ENCODE assay signal across 8 mouse cellular contexts in the genomic region with DNA sequence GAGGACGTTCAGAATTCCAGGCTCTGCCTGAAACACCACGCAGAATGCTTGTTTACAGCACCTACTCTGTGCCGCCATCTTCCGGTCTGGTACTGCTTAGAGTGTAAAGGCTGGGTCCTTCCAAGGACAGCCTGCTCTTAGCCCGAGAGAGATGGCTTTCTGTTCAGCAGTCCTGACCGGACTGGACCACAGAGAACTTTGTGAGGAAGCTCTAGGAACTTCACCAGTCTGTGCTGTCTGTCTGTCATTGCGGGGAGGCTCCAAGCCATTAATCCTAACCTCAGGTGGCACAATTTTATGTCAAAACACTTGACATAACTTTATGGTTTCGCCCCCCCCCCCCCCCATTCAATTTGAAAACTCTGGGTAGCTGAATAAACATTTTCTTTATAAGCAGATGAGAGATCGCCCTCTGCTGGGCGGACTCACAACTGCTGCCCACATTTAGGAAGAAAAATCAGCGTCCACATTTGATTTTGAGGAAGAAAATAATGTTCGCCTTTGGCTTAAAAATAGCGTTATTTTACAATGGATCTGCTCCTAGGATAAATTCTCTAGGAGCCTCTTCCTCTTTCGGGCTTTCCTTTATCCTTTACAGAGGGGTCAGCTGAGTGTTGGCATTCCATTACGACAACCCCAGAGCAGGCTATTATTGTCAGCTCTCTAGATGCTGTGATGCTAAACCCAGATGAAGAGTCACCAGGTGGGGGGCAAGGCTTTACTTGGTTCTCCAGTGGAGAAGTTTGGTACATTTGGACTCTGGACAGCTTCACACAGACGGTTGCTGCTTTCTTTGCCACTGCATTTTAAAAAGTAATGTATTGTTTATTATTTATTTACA.
A peak's percentile ranks its signal among the peaks of the same experiment; 100 is the strongest.
DNase-seq lines count a peak whose midpoint lies in the region; ATAC-seq lines count a peak whose summit lies in the region.

No protein-coding gene starts in this region.

- H3K9ac ChIP-seq in embryonic facial prominence, embryonic 13.5 days = no peak overlapping the region
- no peak overlapping the region for H3K9ac ChIP-seq in heart, embryonic 12.5 days
- no peak overlapping the region for H3K9ac ChIP-seq in kidney, embryonic 15.5 days
- no peak overlapping the region for H3K9ac ChIP-seq in limb, embryonic 15.5 days

- H3K27ac ChIP-seq in embryonic facial prominence, embryonic 13.5 days = no peak overlapping the region
- no peak overlapping the region for H3K27ac ChIP-seq in heart, embryonic 12.5 days (ENCODE audit: poor library complexity, severe bottlenecking)
- H3K27ac ChIP-seq in kidney, embryonic 15.5 days = no peak overlapping the region
- no peak overlapping the region for H3K27ac ChIP-seq in limb, embryonic 15.5 days

- DNase-seq in thymus, postnatal 4 days = peak; percentile 36
- DNase-seq in thymus, postnatal 25 days = no peak
- peak; percentile 58 for DNase-seq in neural tube, embryonic 10.5 days (ENCODE audit: extremely low spot score, low spot score)
- peak; percentile 53 for DNase-seq in urinary bladder, postnatal 14 days (ENCODE audit: low spot score)

- peaks cover 27% of the 10 kb centered on the region for H3K4me1 ChIP-seq in embryonic facial prominence, embryonic 13.5 days
- H3K4me1 ChIP-seq in heart, embryonic 12.5 days (replicated peaks) = peaks cover 16% of the 10 kb centered on the region
- peaks cover 19% of the 10 kb centered on the region for H3K4me1 ChIP-seq in kidney, embryonic 15.5 days
- H3K4me1 ChIP-seq in limb, embryonic 15.5 days = 0 out of 2 replicates have a peak, but pooled peaks cover 2% of the 10 kb centered on the region

- H3K9me3 ChIP-seq in embryonic facial prominence, embryonic 13.5 days = 0 out of 2 replicates have a peak, but pooled peaks cover 4% of the 10 kb centered on the region
- H3K9me3 ChIP-seq in heart, embryonic 12.5 days (replicated peaks) = no peaks in the 10 kb centered on the region
- H3K9me3 ChIP-seq in kidney, embryonic 15.5 days (replicated peaks) = no peaks in the 10 kb centered on the region
- H3K9me3 ChIP-seq in limb, embryonic 15.5 days = no peaks in the 10 kb centered on the region

- peak overlapping the region; percentile 22 for H3K4me3 ChIP-seq in embryonic facial prominence, embryonic 13.5 days
- H3K4me3 ChIP-seq in heart, embryonic 12.5 days = 0 out of 2 replicates have a peak overlapping the region, but pooled peaks have one; percentile 20
- H3K4me3 ChIP-seq in kidney, embryonic 15.5 days (replicated peaks) = peak overlapping the region; percentile 32
- H3K4me3 ChIP-seq in limb, embryonic 15.5 days = peak overlapping the region; percentile 24

- peaks cover 6% of the 10 kb centered on the region for H3K27me3 ChIP-seq in embryonic facial prominence, embryonic 13.5 days
- H3K27me3 ChIP-seq in heart, embryonic 12.5 days (replicated peaks) = peaks cover 3% of the 10 kb centered on the region; the same call in 1 of the 2 replicates
- H3K27me3 ChIP-seq in kidney, embryonic 15.5 days = 0 out of 2 replicates have a peak, but pooled peaks cover 4% of the 10 kb centered on the region
- H3K27me3 ChIP-seq in limb, embryonic 15.5 days = no peaks in the 10 kb centered on the region

- ATAC-seq in embryonic facial prominence, embryonic 13.5 days (ENCODE audit: insufficient number of reproducible peaks, insufficient read depth, low FRiP score, low TSS enrichment, low read depth) = 0 out of 2 replicates have a peak, but pooled peaks have one; percentile 56
- no peak for ATAC-seq in heart, embryonic 12.5 days (ENCODE audit: insufficient number of reproducible peaks, low FRiP score)
- ATAC-seq in kidney, embryonic 15.5 days (replicated peaks; ENCODE audit: low FRiP score) = peak; percentile 83
- ATAC-seq in limb, embryonic 15.5 days (ENCODE audit: insufficient number of reproducible peaks, low FRiP score, low TSS enrichment, low read depth) = peak; percentile 44; the same call in 1 of the 2 replicates

- WGBS in embryonic facial prominence, embryonic 13.5 days = 22% methylated on average over 16 of the region's 16 CpGs
- 27% methylated on average over 16 of the region's 16 CpGs for WGBS in heart, embryonic 12.5 days
- WGBS in kidney, embryonic 15.5 days = 26% methylated on average over 16 of the region's 16 CpGs
- 19% methylated on average over 16 of the region's 16 CpGs for WGBS in limb, embryonic 15.5 days

- H3K36me3 ChIP-seq in embryonic facial prominence, embryonic 13.5 days = no peaks in the 10 kb centered on the region
- no peaks in the 10 kb centered on the region for H3K36me3 ChIP-seq in heart, embryonic 12.5 days
- no peaks in the 10 kb centered on the region for H3K36me3 ChIP-seq in kidney, embryonic 15.5 days
- H3K36me3 ChIP-seq in limb, embryonic 15.5 days = no peaks in the 10 kb centered on the region

- peak overlapping the region; percentile 49 for H3K4me2 ChIP-seq in embryonic facial prominence, embryonic 13.5 days
- peak overlapping the region; percentile 48 for H3K4me2 ChIP-seq in heart, embryonic 12.5 days
- peak overlapping the region; percentile 47 for H3K4me2 ChIP-seq in kidney, embryonic 15.5 days
- peak overlapping the region; percentile 37 for H3K4me2 ChIP-seq in limb, embryonic 15.5 days
